Mouse (Mus musculus): ENCODE results near the gene Mex3b.

Gene Mex3b

DNA sequence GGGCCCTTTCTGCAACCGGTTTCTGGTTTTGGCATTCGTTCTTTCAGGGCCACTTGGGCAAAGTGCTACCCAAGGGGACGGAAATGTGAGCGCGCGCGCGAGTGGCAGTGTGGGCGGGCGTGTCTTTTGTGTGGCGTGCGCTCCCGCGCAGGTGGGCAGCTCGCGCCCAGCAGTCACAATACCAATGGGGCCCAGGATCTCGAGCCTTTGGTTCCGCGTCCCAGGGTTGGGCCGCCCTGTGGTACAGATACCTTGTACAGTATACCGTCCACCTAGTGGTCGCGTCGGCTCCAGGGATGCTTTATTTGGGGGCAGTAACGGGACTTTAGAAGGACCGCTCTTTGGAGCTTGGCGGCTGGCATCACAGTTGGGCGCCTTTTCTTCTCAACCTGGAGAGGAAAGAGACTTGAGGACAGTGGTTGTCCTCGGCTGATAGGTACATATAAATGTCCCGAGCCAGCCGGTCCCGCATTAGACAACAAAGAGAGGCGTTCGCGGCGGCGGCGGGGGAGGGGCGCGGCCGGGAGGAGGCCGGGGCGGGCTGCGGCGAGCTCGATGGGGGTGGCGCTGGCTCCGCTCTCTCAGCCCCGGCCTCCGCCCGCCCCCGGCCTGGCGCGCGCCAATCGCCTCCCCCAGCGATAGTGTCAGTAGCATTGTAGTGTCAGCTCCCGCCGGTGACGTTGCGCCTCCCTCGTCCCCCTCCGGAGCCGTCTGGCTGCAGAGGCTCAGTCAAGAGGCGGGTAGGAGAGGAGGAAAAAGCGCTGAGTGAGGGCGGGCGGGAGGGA, 455 bp upstream of the Mex3b start:
- peak; percentile 80 for DNase-seq (ENCODE audit: low read depth)

DNA sequence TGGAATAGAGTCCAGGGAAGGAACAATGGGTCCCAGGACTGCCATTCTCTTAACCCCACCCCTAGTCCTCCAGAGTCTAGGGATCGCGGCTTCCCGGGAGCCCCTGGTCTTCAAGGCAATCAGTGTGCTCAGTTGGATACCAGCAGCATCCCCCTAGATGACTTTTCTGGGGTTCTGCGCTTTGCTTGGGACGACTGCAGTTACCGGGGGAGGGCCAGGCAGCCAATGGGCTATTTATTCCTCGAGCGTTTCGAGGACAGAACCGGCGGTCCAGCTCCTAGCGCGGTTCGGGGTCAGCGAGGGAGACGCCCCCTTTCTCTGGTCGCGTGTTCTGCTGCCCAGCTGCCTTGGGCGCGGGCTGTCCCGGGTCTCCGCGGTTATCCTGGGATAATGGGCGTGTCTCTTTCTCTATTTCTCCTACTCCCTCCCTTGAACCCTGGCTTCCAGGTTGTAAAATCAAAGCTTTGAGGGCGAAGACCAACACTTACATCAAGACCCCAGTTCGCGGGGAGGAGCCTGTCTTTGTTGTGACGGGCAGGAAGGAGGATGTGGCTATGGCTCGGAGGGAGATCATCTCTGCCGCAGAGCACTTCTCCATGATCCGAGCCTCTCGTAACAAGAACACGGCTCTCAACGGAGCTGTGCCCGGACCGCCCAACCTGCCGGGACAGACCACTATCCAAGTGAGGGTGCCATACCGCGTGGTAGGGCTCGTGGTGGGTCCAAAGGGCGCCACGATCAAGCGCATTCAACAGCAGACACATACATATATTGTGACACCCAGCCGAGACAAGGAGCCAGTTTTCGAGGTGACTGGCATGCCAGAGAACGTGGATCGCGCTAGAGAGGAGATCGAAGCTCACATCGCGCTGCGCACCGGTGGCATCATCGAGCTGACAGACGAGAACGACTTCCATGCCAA, 1.4 kb downstream of the Mex3b start:
- no peak for DNase-seq (ENCODE audit: low read depth)

DNA sequence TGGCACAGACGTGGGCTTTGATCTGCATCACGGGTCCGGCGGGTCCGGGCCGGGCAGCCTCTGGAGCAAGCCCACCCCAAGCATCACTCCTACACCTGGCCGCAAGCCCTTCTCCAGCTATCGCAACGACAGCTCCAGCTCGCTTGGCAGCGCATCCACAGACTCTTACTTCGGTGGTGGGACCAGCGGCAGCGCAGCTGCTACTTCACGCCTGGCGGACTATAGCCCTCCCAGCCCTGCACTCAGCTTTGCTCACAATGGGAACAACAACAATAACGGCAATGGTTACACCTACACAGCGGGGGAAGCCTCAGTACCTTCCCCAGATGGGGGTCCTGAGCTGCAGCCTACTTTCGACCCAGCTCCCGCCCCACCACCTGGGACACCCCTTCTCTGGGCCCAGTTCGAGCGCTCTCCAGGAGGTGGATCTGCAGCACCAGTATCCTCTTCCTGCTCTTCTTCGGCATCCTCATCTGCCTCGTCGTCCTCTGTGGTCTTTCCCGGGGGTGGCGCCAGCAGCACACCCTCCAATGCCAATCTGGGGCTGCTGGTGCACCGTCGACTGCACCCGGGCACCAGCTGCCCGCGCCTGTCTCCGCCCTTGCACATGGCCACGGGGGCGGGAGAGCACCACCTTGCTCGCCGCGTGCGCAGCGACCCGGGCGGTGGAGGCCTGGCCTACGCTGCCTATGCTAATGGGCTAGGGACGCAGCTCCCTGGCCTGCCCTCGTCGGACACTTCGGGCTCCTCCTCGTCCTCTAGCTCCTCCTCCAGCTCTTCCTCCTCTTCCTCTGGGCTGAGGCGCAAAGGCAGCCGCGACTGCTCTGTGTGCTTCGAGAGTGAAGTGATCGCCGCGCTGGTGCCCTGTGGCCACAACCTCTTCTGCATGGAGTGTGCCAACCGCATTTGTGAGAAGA, 2.4 kb downstream of the Mex3b start:
- DNase-seq (ENCODE audit: low read depth) = no peak

DNA sequence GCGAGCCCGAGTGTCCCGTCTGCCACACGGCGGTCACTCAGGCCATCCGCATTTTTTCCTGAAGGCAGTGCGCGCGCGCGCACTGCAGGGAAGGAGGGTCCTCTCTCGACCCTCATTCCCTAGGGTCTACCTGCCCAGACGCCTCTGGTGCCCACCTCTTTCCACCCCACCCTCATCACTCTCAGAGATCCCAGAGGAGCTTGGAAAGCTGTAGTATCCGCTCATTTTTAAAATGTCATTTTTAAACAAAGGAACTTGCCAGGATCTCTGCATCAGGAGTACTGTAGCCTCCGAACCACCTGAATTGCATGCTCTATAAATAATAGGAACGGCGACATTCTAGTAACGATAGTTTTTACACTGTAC, 3.0 kb downstream of the Mex3b start:
- no peak for DNase-seq (ENCODE audit: low read depth)

DNA sequence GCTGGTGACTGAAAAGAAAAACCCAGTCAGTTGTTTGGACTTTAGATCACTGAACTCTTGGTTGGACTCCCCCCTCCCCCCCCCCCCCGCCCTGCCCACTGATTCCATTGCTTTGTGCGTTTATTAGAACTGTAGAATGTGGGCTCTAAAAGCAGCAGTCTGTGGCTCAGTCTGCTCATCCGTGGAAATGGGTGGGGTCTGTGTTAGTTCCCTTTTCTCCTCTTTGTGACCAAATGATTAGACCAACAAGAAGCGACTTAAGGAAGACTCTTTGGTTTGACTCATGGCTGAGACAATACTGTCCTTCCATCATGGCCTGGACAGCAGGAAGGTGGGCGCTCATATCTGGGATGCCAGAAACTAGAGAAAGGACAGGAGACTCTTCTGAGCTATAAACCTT, 9.4 kb downstream of the Mex3b start:
- DNase-seq (ENCODE audit: low read depth) = no peak

DNA sequence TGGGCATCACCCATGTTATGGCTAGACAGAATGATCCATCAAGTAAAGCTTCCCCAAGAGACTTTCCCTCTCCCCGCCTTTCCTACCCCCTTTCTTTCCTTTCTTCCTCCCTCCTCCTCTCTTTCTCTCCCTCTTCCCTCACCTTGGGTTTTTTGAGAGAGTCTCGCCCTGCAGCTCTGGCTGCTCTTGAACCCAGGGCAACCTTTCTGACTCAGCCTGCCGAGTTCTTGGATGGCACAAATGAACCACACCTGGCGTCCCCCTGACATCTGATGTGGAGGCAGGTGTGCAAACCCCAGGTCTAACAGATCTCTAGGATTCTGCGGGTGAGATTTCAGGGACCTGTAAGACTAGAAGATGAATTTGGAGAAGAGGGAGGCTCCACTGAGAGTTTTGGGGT, 12.9 kb downstream of the Mex3b start:
- no peak for DNase-seq (ENCODE audit: low read depth)

DNA sequence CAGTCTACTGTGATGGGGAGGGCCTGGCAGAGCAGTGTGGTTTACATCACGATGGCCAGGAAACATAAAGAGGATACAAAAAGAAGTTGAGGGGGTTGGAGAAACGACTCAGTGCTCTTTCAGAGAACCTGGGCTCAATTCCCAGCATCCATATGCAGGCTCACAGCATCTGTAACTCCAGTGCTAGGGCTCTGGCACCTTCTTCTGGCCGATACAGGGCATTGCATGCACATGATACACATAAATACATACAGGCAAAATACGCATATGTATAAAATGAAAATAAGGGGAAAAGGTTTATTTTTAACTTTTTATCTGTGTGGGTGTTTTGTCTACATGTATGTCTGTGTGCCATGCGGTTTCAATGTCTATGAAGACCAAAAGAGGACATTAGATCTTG, 13.6 kb downstream of the Mex3b start:
- no peak for DNase-seq (ENCODE audit: low read depth)

DNA sequence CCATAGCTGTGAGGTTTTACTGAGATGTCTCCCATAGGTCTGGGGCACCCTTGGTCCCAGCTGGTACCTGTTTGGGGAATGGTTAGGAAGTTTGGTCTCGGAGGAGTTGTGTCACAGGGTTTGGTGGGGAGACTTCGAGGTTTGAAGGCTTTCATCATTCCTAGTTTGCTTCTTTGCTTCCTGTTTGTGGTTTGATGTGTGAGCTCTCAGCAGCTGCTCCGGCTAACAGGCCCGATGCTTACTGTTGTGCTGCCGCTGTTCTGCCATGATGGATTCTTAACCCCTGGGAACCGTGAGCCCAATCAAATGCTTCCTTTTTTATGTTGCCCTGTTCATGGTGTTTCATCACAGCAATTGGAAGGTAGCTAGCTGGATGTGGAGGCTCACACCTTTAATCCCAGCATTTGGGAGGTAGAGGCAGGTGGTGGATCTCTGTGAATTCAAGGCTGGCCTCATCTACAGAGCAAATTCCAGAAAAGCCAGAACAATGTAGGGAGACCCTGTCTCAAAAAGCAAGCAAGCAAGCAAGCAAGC, 23.3 kb downstream of the Mex3b start:
- DNase-seq (ENCODE audit: low read depth) = no peak

DNA sequence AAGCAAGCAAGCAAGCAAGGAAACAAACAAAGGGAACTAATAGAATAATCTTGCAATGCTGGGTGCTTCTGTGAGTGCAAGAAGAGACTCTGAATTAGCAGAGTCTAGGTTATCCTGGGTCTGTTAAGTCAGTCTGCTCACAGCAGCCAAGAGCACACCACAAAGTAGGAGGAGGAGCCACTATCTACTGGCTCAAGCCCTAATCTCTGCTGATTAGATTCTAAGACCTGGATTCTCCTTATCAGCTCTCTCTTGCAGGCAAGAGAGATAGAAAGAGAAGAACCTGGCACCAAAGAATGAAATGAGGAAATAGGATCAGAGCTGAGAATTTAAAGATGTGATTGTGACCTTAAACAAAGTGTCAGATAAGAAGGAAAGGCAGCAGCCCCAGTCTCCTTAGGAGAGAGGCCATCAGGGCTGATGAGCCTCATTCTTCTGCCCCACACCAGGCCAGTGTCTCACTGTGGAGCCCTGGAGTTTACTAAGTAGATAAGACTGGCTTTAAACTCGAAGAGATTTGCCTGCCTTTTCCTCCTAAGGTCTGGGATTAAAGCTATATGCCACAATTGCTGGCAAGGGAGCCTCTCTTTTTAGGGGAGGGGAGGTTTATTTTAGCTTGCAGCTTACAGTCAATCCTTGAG, 23.9 kb downstream of the Mex3b start:
- no peak for DNase-seq (ENCODE audit: low read depth)

DNA sequence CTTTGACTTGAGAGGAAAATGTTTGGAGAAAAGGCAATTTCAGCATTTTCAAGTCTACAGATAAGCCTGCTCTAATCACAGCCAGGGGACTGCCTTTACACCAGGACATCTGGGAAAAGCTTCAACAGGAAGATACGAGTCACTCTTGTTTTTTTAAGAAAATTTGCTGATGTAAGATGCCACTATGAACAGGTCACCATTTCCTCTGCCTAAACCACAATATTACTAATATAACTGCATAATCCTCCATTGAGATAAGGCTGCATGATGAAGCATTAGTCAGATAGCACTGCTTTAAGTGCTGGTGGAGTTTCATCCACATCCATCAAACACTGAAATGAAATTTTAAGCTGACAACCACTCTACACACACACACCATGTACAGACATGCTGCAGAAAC, 27.2 kb downstream of the Mex3b start:
- DNase-seq (ENCODE audit: low read depth) = no peak

DNA sequence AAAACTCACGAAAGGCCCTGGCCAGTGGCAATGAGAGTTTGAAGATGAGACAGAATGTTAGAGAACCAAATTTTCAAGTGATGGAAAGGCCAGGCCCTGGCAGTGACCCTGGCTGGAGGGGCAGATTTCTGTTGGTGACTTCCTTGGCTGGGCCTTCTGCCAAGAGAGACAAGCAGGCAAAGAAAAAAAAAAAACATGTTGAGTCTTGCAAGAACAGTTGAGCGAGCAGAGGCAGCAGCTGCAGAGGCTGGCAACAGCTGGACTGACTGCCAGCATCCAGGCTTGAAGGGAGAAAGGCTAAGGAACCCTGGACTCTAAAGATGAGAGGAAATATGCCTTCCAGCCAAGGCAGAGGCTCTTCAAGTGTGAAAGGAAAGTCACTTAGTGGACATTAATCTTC, 28.5 kb downstream of the Mex3b start:
- DNase-seq (ENCODE audit: low read depth) = no peak

DNA sequence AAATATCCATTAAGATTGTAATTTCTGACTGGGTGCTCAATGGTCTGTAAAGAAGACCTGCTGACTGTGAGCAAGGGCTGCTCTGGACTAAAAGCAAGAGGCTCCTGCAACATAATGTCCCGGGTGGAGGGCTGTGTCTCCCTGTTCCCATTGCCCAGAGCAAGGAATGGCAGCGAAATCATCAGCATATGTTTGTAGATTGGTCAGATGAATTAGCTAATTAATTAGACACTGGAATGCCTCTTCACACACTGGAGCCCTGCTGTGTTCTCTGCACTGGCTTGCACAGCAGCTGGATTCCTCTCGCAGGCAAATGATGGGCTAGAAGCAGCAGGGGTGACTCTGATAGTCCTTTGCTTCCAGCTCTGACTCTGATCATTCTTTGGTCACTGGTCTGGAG, 29.6 kb downstream of the Mex3b start:
- DNase-seq (ENCODE audit: low read depth) = no peak

DNA sequence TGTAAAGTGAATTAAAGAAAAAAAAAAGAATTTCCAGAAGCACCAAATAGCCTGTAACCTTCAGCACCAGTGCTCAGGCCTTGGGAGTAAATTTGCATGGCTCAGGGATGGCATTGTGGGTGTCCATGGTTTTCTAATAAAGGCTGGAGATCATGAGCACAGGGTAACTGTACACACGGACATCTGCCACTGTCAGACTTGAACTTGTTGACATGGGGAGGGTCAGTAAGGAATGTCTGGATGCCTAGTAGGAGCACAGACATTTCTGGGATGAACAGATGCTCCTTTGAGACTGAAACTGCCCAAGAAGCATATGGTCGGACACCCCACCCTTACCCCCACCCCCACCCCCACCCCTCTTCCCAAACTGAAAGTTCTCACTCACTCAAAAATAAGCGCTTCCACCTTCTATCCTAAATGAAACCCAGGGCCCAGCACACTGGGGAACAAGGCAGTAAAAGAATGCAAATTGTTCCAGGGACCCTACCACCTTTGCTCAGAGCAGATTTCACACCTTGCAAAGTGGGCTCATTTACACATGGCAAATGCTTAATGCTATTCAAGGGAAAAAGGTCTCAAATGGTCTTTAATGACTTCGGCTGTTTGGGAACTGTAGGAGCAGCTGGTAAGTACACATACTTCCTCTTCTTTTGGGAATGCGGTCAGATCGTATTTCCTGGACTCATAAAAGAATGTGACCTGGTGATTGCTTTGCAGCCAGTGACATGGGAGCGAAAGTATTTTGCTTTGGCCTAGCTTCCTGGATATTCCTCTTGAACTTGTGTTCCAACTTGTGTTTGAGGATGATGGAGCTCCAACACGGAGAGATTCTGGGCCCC, 32.5 kb downstream of the Mex3b start:
- DNase-seq (ENCODE audit: low read depth) = no peak

DNA sequence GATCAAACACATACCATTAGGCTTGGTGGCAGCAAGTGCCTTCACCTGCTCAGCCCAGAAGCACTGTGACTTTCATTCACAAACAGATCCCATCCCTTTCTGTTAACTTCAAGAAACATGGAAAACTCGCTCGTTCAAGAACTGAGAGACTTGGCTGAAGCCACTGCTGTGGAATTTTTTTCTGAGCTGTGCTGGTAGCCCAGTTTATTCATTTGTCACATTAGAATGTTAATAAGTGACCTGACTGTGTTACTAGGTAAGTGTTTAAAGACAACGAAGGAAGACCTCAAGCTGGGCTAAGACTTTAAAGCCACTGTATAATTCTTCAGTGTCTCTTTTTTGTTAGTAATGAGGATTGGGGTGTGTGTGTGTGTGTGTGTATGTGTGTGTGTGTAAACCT, 35.9 kb downstream of the Mex3b start:
- DNase-seq (ENCODE audit: low read depth) = no peak

DNA sequence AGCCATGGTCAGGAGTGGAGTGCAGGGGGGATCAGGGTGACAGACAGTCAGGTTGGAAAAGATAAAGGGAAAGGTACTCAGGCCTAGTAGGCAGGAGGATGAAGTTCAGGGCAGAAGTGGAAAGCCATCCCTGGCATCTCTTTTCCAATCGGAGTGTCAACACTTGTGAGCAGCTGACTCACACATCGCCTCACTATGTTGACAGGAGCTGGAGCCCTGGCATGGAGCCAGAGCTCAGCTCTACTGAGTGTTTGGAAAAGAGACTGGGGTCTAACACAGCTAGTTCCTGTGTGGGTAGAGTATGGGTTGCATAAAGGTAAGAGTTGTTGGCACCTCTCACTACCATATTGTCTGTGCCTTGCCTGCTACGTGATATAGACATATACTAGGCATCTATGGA, 38.4 kb downstream of the Mex3b start:
- DNase-seq (ENCODE audit: low read depth) = no peak

DNA sequence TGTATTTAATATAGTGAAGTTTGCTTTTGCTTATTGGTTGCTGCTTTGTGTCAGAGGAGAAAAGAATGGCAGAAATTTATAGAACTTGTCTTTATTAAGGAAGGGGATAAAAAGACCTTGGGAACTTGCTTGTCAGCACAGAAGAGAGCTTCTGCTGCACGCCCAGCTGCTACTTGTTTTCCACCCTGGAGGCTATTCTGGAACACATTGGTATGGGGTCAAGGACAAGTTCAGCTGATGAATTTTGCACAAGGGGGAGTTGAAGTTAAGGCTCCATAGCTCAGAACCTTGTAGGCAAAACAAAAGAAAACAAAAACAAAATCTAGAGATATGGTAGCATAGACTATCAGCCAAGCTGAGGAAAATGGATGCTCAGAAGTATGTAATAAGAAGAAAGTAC, 39.9 kb downstream of the Mex3b start:
- no peak for DNase-seq (ENCODE audit: low read depth)

DNA sequence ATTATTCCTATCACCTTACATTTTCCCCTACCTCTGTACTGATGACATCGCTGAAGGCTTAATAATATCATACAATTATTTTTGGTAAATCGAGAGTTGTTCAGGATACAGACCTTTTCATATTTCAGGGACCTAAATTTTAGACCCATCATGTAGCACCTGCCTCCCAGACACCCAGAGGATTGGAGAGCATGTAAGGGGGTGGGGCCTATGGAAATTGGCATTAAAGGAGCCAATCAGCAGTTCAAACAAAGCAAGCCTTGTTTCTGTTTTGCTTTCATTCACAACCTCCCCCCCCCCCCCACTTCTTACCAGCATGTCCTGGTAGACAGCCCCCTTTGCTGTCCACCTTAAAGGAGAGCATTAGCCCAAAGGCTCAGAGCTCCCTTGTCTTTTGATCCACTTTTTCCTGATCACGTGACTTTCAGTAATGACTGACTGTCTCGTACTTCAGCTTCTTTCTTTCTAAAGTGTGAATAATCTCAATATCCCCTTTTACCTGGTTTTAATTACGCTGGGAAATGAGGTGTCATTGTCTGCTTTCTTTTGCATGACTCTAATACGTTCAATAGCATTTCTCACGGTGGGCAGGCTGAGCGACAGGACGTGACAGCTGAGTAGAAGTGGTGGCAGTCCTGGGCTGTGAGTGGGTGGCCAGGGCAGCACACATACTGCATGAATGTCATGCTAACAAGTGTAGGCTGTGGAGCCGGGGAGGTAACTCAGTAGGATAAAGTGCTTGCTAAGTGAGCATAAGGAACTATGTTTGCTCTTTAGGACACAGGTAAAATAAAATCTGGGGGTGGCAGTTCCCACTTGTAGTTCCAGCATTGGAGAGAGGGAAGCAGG, 43.6 kb downstream of the Mex3b start:
- DNase-seq (ENCODE audit: low read depth) = no peak

DNA sequence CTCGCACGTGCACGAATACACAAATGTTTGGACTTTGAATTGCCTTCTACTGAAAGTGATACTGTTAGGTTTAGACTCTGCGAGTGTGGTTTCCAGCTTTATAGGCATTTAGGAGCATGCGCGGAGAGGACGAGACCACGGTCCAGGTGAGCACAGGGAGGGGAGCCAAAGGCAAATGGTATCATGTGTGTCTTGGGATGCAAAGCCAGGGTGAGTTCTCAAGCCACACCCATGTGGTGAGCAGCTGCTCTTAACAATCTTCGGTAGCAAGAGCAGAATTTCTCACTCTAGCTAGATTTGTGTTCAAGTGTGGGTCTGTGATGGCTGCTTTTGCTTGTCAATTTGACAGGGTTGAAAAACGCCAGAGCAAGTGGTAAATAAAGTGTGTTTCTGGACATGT, 44.4 kb downstream of the Mex3b start:
- no peak for DNase-seq (ENCODE audit: low read depth)

DNA sequence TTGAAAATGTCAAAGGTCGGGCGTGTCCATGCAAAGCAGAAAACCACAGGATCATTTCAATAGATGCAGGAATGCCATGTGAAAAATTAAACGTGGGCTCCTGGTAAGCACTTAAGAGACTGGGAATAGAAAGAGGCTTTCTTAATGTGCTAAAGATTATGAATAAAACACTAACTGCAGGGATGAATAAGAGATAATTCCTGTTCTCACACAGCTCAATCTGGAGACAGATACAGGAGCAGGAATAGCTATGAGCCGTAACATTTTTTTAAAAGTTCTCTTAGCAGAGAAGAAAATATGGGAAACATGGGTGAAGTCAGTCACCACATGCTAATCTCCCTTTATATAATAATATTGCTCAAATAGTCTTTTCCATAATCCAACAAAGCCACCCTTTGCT, 47.2 kb downstream of the Mex3b start:
- no peak for DNase-seq (ENCODE audit: low read depth)
